Mouse (Mus musculus): ENCODE data around the gene Psen2. TPM values are rescaled to one million over a fixed set of nuclear protein-coding genes. Genes with fewer than 3 reads are reported as not detected.
A peak's percentile ranks its signal among the peaks of the same experiment; 100 is the strongest.

Psen2 gene
- polyA plus RNA-seq, 1 experiment from 2014 or later = 8.3 TPM

- peaks cover 39% of the 10 kb centered on the region for H3K4me1 ChIP-seq (ENCODE audit: control insufficient read depth, insufficient read depth, low read length)
- 32% methylated on average over 15 of the region's 15 CpGs for WGBS
- no peak overlapping the region for H3K4me3 ChIP-seq (ENCODE audit: low read depth, low read length)
- H3K4me2 ChIP-seq (ENCODE audit: low read depth, severe bottlenecking) = 0 out of 2 replicates have a peak overlapping the region, but pooled peaks have one; percentile 25
- no peaks in the 10 kb centered on the region for H3K27me3 ChIP-seq (ENCODE audit: control insufficient read depth, insufficient read depth, low read length)
- DNase-seq (ENCODE audit: low spot score) (peak; percentile 77), ATAC-seq (ENCODE audit: insufficient number of reproducible peaks, low FRiP score, low TSS enrichment, low read depth) (peak; percentile 60; the same call in 1 of the 2 replicates)
- no peaks in the 10 kb centered on the region for H3K36me3 ChIP-seq (ENCODE audit: control insufficient read depth, insufficient read depth, low read length)
- 0 out of 2 replicates have a peak overlapping the region, but pooled peaks have one; percentile 18 for H3K9ac ChIP-seq (ENCODE audit: low read length)
- H3K27ac ChIP-seq (replicated peaks; ENCODE audit: low read depth, low read length) = peak overlapping the region; percentile 83
- H3K9me3 ChIP-seq (ENCODE audit: control insufficient read depth, low read length) = no peaks in the 10 kb centered on the region
Observed at GRCm38 (mm10) chr1:180286081-180286831, 23.0 kb upstream of the Psen2 start.

- Histone ChIP-seq H3K36me3 (ENCODE audit: control insufficient read depth, insufficient read depth, low read length) (no peaks in the 10 kb centered on the region), H3K9me3 (ENCODE audit: control insufficient read depth, low read length) (no peaks in the 10 kb centered on the region), H3K4me3 (ENCODE audit: low read depth, low read length) (no peak overlapping the region), H3K27ac (replicated peaks; ENCODE audit: low read depth, low read length) (peak overlapping the region; percentile 68), H3K27me3 (ENCODE audit: control insufficient read depth, insufficient read depth, low read length) (no peaks in the 10 kb centered on the region), H3K4me1 (ENCODE audit: control insufficient read depth, insufficient read depth, low read length) (peaks cover 41% of the 10 kb centered on the region), H3K4me2 (ENCODE audit: low read depth, severe bottlenecking) (peak overlapping the region; percentile 13; the same call in 1 of the 2 replicates), H3K9ac (ENCODE audit: low read length) (no peak overlapping the region)
- WGBS = 22% methylated on average over 16 of the region's 16 CpGs
- peak; percentile 79 for DNase-seq (ENCODE audit: low spot score)
- peak; percentile 63 for ATAC-seq (ENCODE audit: insufficient number of reproducible peaks, low FRiP score, low TSS enrichment, low read depth)
Observed at GRCm38 (mm10) chr1:180283813-180284768, 20.9 kb upstream of the Psen2 start.

GRCm38 (mm10) chr1:180282581-180282980 is 19.3 kb upstream of the Psen2 start:
- H3K4me3 ChIP-seq (ENCODE audit: low read depth, low read length) = no peak overlapping the region
- H3K4me2 ChIP-seq (ENCODE audit: low read depth, severe bottlenecking) = no peak overlapping the region
- peak; percentile 62 for DNase-seq (ENCODE audit: low spot score)
- H3K9ac ChIP-seq (ENCODE audit: low read length) = no peak overlapping the region
- no peak for ATAC-seq (ENCODE audit: insufficient number of reproducible peaks, low FRiP score, low TSS enrichment, low read depth)
- no peak overlapping the region for H3K27ac ChIP-seq (replicated peaks; ENCODE audit: low read depth, low read length)
- H3K9me3 ChIP-seq (ENCODE audit: control insufficient read depth, low read length) = no peaks in the 10 kb centered on the region
- 8% methylated on average over 6 of the region's 6 CpGs for WGBS
- H3K4me1 ChIP-seq (ENCODE audit: control insufficient read depth, insufficient read depth, low read length) = peaks cover 40% of the 10 kb centered on the region
- H3K36me3 ChIP-seq (ENCODE audit: control insufficient read depth, insufficient read depth, low read length) = no peaks in the 10 kb centered on the region
- no peaks in the 10 kb centered on the region for H3K27me3 ChIP-seq (ENCODE audit: control insufficient read depth, insufficient read depth, low read length)

GRCm38 (mm10) chr1:180279648-180280047 is 16.4 kb upstream of the Psen2 start:
- DNase-seq (ENCODE audit: low spot score) = no peak

GRCm38 (mm10) chr1:180277563-180277962 is 14.3 kb upstream of the Psen2 start:
- Histone ChIP-seq H3K4me3 (ENCODE audit: low read depth, low read length) (no peak overlapping the region), H3K4me1 (ENCODE audit: control insufficient read depth, insufficient read depth, low read length) (peaks cover 5% of the 10 kb centered on the region; the same call in 1 of the 2 replicates), H3K9ac (ENCODE audit: low read length) (no peak overlapping the region), H3K27ac (replicated peaks; ENCODE audit: low read depth, low read length) (no peak overlapping the region), H3K9me3 (ENCODE audit: control insufficient read depth, low read length) (no peaks in the 10 kb centered on the region), H3K36me3 (ENCODE audit: control insufficient read depth, insufficient read depth, low read length) (no peaks in the 10 kb centered on the region), H3K4me2 (ENCODE audit: low read depth, severe bottlenecking) (no peak overlapping the region), H3K27me3 (ENCODE audit: control insufficient read depth, insufficient read depth, low read length) (no peaks in the 10 kb centered on the region)
- DNase-seq (ENCODE audit: low spot score) = no peak
- ATAC-seq (ENCODE audit: insufficient number of reproducible peaks, low FRiP score, low TSS enrichment, low read depth) = no peak
- 75% methylated on average over 9 of the region's 9 CpGs for WGBS

More at GRCm38 (mm10) chr1:180279648-180280047, 16.4 kb upstream of the Psen2 start:
- WGBS = 62% methylated on average over 7 of the region's 7 CpGs
- Histone ChIP-seq H3K4me1 (ENCODE audit: control insufficient read depth, insufficient read depth, low read length) (peaks cover 17% of the 10 kb centered on the region), H3K9ac (ENCODE audit: low read length) (no peak overlapping the region), H3K4me3 (ENCODE audit: low read depth, low read length) (no peak overlapping the region), H3K9me3 (ENCODE audit: control insufficient read depth, low read length) (no peaks in the 10 kb centered on the region), H3K27ac (replicated peaks; ENCODE audit: low read depth, low read length) (no peak overlapping the region), H3K27me3 (ENCODE audit: control insufficient read depth, insufficient read depth, low read length) (no peaks in the 10 kb centered on the region), H3K36me3 (ENCODE audit: control insufficient read depth, insufficient read depth, low read length) (no peaks in the 10 kb centered on the region), H3K4me2 (ENCODE audit: low read depth, severe bottlenecking) (no peak overlapping the region)
- ATAC-seq (ENCODE audit: insufficient number of reproducible peaks, low FRiP score, low TSS enrichment, low read depth) = no peak

GRCm38 (mm10) chr1:180274725-180275308 is 11.6 kb upstream of the Psen2 start:
- Histone ChIP-seq H3K27me3 (ENCODE audit: control insufficient read depth, insufficient read depth, low read length) (no peaks in the 10 kb centered on the region), H3K4me3 (ENCODE audit: low read depth, low read length) (no peak overlapping the region), H3K27ac (replicated peaks; ENCODE audit: low read depth, low read length) (no peak overlapping the region), H3K36me3 (ENCODE audit: control insufficient read depth, insufficient read depth, low read length) (no peaks in the 10 kb centered on the region), H3K9me3 (ENCODE audit: control insufficient read depth, low read length) (no peaks in the 10 kb centered on the region), H3K4me2 (ENCODE audit: low read depth, severe bottlenecking) (no peak overlapping the region), H3K9ac (ENCODE audit: low read length) (no peak overlapping the region), H3K4me1 (ENCODE audit: control insufficient read depth, insufficient read depth, low read length) (peaks cover 3% of the 10 kb centered on the region; the same call in 1 of the 2 replicates)
- WGBS = 75% methylated on average over 10 of the region's 10 CpGs
- DNase-seq (ENCODE audit: low spot score) (no peak), ATAC-seq (ENCODE audit: insufficient number of reproducible peaks, low FRiP score, low TSS enrichment, low read depth) (no peak)

- no peaks in the 10 kb centered on the region for H3K36me3 ChIP-seq (ENCODE audit: control insufficient read depth, insufficient read depth, low read length)
- H3K4me3 ChIP-seq (ENCODE audit: low read depth, low read length) = no peak overlapping the region
- H3K4me2 ChIP-seq (ENCODE audit: low read depth, severe bottlenecking) = no peak overlapping the region
- WGBS = 91% methylated on average over 2 of the region's 2 CpGs
- DNase-seq (ENCODE audit: low spot score) = no peak
- no peaks in the 10 kb centered on the region for H3K4me1 ChIP-seq (ENCODE audit: control insufficient read depth, insufficient read depth, low read length)
- H3K27me3 ChIP-seq (ENCODE audit: control insufficient read depth, insufficient read depth, low read length) = no peaks in the 10 kb centered on the region
- no peaks in the 10 kb centered on the region for H3K9me3 ChIP-seq (ENCODE audit: control insufficient read depth, low read length)
- no peak overlapping the region for H3K9ac ChIP-seq (ENCODE audit: low read length)
- no peak for ATAC-seq (ENCODE audit: insufficient number of reproducible peaks, low FRiP score, low TSS enrichment, low read depth)
- no peak overlapping the region for H3K27ac ChIP-seq (replicated peaks; ENCODE audit: low read depth, low read length)
Observed at GRCm38 (mm10) chr1:180269033-180269432, 5.8 kb upstream of the Psen2 start.
